Mouse (Mus musculus): ENCODE data around the gene Pfas.
"Not testable (repeated sequence)": the region's sequence is repeated elsewhere in the genome, so short reads cannot be mapped to it uniquely, and the experiment has no call there.

Pfas gene

DNA sequence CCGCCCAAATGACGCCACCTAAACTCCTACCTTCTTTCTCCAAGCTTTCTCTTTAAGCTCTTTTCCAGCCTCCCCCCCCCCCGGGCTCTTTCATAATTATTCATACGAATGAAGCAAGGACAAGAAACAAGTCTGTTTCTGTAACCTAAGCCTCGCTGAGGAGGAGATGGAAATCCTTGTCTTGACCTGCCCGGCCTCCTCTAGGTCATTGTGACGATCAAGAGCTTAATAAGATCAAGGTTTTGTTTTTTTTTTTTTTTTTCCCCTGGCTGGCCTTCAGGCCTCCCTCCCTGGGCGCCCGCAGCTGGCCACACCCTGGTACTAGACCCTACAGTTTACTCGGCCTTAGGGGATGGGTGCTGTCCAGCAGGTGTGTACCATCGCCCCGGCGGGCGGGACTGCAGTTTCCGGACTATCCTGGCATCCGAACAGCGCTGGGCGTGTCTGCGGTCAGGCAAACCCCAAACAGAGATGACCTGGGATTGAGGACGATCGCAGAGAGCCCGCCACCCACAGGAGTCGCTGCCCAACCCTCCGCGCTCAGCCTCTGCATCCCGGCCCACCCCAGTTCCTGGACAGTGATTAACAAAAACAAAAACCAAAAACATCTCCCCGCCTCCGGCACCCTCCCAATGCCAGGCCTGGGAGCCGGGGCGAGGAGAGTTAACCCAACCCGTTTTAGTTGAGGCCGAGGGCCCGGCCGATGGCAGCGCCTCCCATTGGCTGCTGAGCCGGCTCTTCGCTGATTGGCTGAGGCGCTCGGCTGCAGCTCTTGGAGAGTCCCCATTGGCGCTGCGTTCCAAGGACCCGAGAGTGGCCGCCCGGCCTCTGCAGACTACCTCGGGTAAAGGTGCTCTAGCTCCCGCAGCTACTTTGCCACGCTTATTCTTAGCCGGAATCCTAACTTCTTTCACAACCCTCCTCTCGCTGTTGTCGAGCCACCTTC lies 40.6 kb downstream of the Pfas start, which contains the start of gene Slc25a35:
TSS of gene Slc25a35 (plus strand) at position 795 of the 946 bp plus-strand sequence.
- DNase-seq = peak; percentile 93

- no peak for DNase-seq
These were observed 41.7 kb downstream of the Pfas start for GRCm38 (mm10) chr11:68966554-68966953.

DNA sequence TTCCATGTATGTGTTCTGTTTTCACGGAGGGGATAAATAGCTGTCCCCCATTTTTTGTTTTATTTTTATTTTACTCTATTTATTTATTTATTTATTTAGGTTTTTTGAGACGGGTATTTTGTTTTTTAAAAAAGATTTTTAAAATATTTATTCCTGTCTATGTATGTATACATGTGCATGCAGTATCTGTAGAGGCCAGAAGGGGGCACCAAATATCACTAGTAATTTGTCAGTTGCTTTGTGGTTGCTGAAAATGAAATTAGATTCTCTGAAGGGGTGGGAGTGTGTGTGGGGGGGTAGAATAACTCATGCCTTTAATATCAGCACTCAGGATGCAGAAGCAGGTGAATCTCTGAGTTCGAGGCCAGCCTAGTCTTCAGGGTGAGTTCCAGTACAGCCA lies 42.4 kb downstream of the Pfas start:
- DNase-seq = no peak

- DNase-seq = no peak
These were observed 43.2 kb downstream of the Pfas start for GRCm38 (mm10) chr11:68965050-68965449.

DNA sequence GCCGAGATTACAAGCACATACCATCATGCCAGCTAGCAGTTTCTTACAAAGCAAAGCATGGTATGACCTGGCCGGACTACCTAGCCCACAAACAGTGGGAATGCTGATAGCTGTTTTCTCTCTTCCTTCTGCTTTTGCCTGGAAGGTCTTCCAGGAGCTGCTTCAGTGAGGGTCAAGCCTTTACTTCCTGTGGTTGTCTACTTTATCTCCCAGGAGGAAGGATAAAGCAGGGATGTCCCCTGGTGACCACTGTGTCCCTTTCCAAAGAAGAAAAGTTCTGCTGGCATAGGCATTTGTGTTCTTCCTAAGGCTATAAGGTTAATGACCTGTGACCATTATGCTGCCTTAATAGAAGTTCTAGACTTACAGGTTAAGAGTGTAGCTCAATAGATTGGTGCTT lies 44.9 kb downstream of the Pfas start:
- DNase-seq = no peak

- not testable (repeated sequence) for DNase-seq
These were observed 46.1 kb downstream of the Pfas start for GRCm38 (mm10) chr11:68962159-68962558.

- no peak for DNase-seq
These were observed 46.7 kb downstream of the Pfas start for GRCm38 (mm10) chr11:68961596-68961995.

DNA sequence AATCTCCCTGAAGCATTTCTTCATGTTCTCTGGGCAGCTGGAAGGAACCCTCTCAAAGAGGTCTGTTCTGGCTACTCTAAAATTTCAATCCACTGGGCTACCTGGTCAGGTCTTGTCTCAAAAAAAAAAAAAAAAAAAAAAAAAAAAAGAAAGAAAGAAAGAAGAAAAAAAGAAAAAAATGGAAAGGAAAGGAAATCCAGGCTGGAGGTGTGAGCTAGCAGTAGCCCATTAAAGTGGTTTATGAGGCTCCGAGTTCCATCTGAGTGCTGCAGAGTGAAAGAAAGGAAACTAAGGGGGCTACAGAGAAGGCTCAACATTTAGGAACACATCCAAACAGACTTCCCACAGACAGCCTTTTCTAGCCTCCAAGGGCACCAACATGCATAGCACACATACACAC lies 50.3 kb downstream of the Pfas start:
- DNase-seq = no peak

- no peak for DNase-seq
These were observed 51.0 kb downstream of the Pfas start, which contains the start of gene Arhgef15 for GRCm38 (mm10) chr11:68957308-68957707. Arhgef15 (minus strand) TSS chr11:68957480.

DNA sequence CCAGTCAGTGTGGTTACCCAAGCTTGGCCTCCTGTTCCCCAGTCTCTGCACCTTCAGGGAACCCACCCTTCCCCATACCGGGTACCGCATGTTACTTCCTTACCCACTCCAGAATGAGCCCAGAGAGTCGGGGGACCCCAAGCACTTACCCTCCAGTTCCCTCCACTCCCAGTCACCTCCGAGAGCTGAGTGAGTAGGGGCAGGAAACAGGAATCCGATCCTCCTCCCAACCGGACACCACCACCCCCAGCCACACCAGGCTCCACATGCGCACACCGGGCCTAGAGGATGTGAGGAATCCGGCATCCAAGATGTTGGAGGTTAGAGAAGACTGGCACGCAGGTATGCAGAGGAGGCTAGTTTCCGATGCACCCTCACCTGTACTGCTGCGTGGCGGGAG lies 51.6 kb downstream of the Pfas start:
- no peak for DNase-seq

DNA sequence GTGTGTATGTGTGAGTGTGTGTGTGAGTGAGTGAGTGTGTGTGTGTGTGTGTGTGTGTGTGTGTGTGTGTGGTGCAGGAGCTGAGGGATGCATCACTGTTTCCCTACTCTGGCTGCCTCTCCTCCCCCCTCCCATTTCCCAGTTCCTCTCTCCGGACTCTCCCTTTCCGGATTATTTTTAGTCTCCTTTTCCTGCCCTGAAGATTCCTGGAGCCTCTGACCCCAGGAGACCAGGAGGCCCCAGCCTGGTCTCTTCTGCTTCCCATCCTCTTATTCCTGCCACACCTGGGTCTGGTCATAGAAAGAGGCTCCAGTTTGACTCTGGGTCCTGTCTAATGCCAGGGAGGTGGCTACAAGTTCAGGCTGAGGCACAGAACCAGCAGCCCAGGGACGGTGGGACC lies 52.2 kb downstream of the Pfas start:
- DNase-seq = no peak

GRCm38 (mm10) chr11:68955473-68955872 lies 52.8 kb downstream of the Pfas start:
- no peak for DNase-seq

DNA sequence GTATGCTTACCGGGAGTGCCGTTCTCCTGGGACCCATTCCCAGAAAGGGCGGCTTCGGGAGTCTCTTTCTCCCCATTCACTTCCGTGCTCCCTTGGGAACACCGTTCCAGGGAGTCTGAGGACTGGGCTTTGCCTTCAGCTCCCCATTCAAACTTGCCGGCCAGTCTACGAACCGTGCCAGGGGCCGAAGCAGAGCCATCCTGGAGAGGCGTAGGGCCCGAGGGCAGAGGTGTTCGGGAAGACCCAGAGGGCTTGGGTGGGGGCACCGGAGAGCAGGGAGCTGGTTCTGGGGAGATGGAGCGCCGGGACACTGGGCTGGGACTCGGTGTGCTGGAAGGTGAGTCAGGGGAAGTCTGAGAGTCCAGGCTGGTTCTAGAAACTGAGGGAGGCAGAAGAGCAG lies 53.9 kb downstream of the Pfas start:
- no peak for DNase-seq

GRCm38 (mm10) chr11:68953903-68954302 lies 54.4 kb downstream of the Pfas start:
- no peak for DNase-seq

DNA sequence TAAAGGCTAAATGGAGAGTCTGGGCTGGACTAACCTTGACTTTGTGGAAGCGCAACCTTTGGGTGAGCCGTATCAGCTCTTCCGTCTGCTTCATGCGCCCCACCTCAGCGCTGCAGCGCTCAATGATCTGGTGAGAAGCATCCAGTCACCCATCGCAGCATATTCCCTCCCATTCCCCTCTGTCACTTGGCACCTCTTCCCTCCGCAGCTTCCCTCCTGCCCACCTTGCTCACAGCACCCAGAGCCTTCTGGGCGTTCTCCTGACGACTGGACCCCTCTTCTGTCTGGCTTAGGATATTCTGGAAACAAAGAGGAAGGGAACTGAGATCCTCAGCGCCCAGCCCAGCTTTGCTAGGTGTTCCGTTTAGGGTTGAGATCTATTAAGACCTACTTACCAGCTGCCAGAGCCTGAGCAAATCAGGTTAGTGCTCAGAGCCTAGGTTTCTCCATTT lies 60.7 kb downstream of the Pfas start:
- peak; percentile 51 for DNase-seq

DNA sequence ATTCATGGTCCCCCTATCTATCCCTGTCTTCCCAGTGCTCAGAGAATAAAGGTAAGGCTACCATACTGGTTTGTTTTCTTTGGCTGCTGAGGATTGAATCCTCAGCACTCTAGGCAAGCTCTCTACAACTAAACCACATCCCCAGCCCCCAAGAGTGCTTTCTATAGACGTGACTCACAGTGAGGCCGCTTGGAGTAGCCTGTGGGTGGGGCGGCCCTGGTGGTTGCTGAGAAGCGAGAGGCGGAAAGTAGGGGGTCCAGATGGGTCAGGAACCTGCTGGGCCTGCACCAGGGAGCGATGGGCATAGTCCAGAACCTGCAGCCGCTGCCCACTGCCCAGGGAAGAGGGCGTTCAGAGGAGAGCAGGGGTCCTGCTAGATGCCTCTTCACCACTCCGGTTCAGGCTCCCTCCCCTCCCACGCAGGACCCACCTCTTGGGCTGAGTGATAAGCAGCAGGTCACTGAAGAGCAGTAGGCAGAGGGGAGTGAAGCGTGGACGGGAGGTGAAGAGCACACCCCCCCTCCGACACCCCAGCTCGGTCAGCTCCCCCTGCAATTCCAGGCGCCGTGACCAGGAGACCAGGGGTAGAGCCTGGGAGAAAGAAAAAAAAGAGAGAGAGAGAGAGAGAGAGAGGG lies 61.3 kb downstream of the Pfas start:
- peak; percentile 58 for DNase-seq

DNA sequence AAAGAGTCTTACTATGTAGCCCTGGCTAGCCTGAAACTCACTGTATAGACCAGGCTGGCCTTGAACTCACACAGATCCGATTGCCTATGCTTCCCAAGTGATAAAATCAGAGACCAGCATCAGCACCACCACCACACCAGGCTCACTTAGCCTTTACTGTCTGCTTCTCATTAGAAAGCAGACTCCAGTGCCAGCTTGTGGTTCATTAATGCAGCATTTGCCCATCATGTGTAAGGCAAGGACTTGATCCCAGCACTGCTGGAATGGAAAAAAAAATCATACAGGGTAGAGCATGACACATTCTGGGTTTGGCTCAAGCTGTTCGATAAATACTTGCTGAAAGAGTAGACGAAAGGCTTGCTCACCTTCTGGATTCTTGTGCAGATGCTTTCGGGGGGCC lies 62.3 kb downstream of the Pfas start:
- DNase-seq = no peak

DNA sequence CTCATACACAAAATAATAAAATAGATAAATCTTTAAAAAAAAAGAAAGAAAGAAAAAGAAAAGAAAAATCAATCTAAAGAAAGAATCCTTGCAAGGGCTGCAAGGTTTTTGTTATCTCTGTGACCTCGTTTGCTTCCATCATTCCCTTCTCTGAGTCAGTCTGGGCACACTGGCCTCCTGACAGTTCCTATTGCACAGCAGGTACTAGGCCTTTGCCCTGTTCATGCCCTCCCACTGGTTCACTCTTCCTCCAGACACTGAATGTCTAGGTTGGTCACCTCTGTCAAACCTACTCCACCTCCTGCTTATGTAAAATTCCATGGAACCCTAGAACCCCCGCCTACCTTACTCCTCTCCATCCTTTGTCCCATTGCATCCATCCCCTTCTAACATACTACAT lies 63.0 kb downstream of the Pfas start:
- no peak for DNase-seq

DNA sequence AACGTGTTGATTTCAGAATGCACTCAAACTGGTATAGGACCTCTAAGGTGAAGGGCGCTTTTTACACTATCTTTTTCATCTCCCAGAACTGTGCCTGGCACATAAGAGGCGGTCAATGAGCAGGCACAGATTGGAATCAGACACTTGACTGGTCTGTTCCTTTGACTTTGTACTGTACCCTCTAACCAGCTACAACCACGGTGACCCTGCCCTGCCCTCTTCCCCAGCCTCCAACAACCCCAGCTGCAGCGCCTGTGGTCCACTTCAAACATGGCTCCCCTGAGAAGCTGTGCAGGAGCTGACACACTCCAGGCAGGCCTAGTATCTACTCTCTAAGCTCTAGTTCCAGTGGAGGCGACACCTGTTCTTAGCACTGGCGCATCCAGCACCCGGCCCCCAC lies 65.5 kb downstream of the Pfas start:
- no peak for DNase-seq

DNA sequence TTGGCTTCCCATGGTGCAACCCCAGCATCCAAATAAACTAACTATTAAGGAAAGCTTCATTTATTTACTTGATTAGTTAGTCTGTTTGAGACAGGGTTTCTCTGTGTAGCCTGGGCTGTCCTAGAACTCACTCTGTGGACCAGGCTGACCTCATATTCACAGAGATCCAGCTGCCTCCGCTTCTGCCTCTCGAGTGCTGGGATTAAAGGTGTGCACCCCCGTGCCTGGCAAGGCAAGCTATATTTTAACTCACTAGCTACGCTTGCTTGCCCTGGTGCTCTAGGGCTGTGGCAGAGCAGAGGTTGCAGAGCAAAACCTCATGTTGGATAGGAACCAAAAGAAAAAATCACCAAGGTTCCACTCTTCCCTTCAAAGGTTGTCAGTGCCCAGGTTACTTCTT lies 67.7 kb downstream of the Pfas start:
- DNase-seq = no peak

- DNase-seq = peak; percentile 86
These were observed 68.6 kb downstream of the Pfas start for GRCm38 (mm10) chr11:68939451-68940304.

GRCm38 (mm10) chr11:68936951-68937350 lies 71.3 kb downstream of the Pfas start:
- not testable (repeated sequence) for DNase-seq
